Comparison of ENCODE assay signal across 8 mouse cellular contexts in genomic region chr16:23898840-23899239, GRCm38 (mm10). TPM values are rescaled to one million over a fixed set of nuclear protein-coding genes. Genes with fewer than 3 reads are reported as not detected.
DNase-seq lines count a peak whose midpoint lies in the region; ATAC-seq and TF ChIP-seq lines count a peak whose summit lies in the region.

No protein-coding gene starts in this region.

- ATAC-seq in CD4-positive, CD25-positive, alpha-beta regulatory T cell, adult 4 months = peak; percentile 60
- peak; percentile 83 for ATAC-seq in cerebellum, adult (ENCODE audit: insufficient number of reproducible peaks, low FRiP score, low TSS enrichment)
- ATAC-seq in forebrain, embryonic 16.5 days = peak; percentile 86
- ATAC-seq in neutrophil, adult 5-6 weeks (ENCODE audit: extremely low read depth, insufficient number of reproducible peaks, low FRiP score, poor library complexity, severe bottlenecking) = 0 out of 2 replicates have a peak, but pooled peaks have one; percentile 34

- intact Hi-C loops in heart, postnatal 36 days (cut with DNase I) = loop anchor here (1.0 to 10.0 kb wide), 5 partner anchors 54 to 754 kb away; partner anchors contain the start of gene Adipoq

- H3K27ac ChIP-seq in forebrain, embryonic 16.5 days (ENCODE audit: low read length) = no peak overlapping the region

- H3K27me3 ChIP-seq in forebrain, embryonic 16.5 days (replicated peaks; ENCODE audit: control insufficient read depth, insufficient read depth, low read length) = no peaks in the 10 kb centered on the region

- H3K4me2 ChIP-seq in forebrain, embryonic 16.5 days (ENCODE audit: low read length) = peak overlapping the region; percentile 59

- TF ChIP-seq CTCF in lung, adult 2 months (IDR thresholded peaks at IDR 0.05; ENCODE audit: insufficient read depth, low read length) = peak; percentile 77

- H3K4me1 ChIP-seq in forebrain, embryonic 16.5 days (replicated peaks; ENCODE audit: control insufficient read depth, insufficient read depth, low read length) = peaks cover 14% of the 10 kb centered on the region
- H3K4me1 ChIP-seq in lung, adult 2 months (ENCODE audit: control insufficient read depth, insufficient read depth, low read length) = peaks cover 9% of the 10 kb centered on the region

- peak; percentile 71 to 78 for DNase-seq in heart, postnatal 36 days
- DNase-seq in layer of hippocampus, adult 18-20 months (ENCODE audit: low spot score in 2 of 2) = peak; percentile 62 to 90
- peak; percentile 65 for DNase-seq in lung, adult 2 months
- DNase-seq in testis, postnatal 14 days (ENCODE audit: low spot score) = peak; percentile 54

- TF ChIP-seq POLR2A in lung, adult 2 months (IDR thresholded peaks at IDR 0.05; ENCODE audit: borderline replicate concordance, extremely low read depth, low read depth, low read length) = no peak

- no peaks in the 10 kb centered on the region for H3K9me3 ChIP-seq in forebrain, embryonic 16.5 days (ENCODE audit: control insufficient read depth, low read length)

- H3K4me3 ChIP-seq in forebrain, embryonic 16.5 days (replicated peaks; ENCODE audit: low read length) = peak overlapping the region; percentile 31; the same call in 1 of the 2 replicates
- no peak overlapping the region for H3K4me3 ChIP-seq in lung, adult 2 months (replicated peaks; ENCODE audit: extremely low read depth, low read depth, low read length)

- H3K36me3 ChIP-seq in forebrain, embryonic 16.5 days (ENCODE audit: control insufficient read depth, insufficient read depth) = no peaks in the 10 kb centered on the region

- 14% methylated on average over 12 of the region's 12 CpGs for WGBS in forebrain, embryonic 16.5 days
- 10% methylated on average over 12 of the region's 12 CpGs for WGBS in lung, adult 2 months

- 0 out of 2 replicates have a peak overlapping the region, but pooled peaks have one; percentile 13 for H3K9ac ChIP-seq in forebrain, embryonic 16.5 days (replicated peaks; ENCODE audit: low read depth, low read length)

RNA-seq across cellular contexts. Expression of gene Sst, which starts 8.1 kb away (rescaled TPM):
- polyA plus RNA-seq in CD4-positive, CD25-positive, alpha-beta regulatory T cell, adult 4 months (2017; shearing (Covaris generic)) = not detected
- polyA plus RNA-seq in forebrain, embryonic 16.5 days (2015; fragmentation: Nextera tagmentation; extraction: Ambion mirVana) = 208 and 241 TPM in 2 replicates
- not detected for total RNA-seq in heart, postnatal 36 days (2021)
- 100 to 1,000 TPM; 424 to 470 TPM for total RNA-seq in layer of hippocampus, adult 18-20 months (2021)
- 0.18 TPM in 1 of 2 replicates, not detected in the other for polyA plus RNA-seq in lung, adult 2 months (2012; rRNA removed)
- total RNA-seq in neutrophil, adult 5-6 weeks (2017) = not detected in 2 replicates

RNA-seq across cellular contexts. Expression of gene Rtp2, which starts 33.4 kb away (rescaled TPM):
- polyA plus RNA-seq in CD4-positive, CD25-positive, alpha-beta regulatory T cell, adult 4 months (2017; shearing (Covaris generic)) = under 1 TPM; 0.13 to 0.33 TPM
- polyA plus RNA-seq in forebrain, embryonic 16.5 days (2015; fragmentation: Nextera tagmentation; extraction: Ambion mirVana) = 0.11 TPM in 1 of 2 replicates, not detected in the other
- not detected for total RNA-seq in heart, postnatal 36 days (2021)
- under 1 TPM in 1 of 2 experiments, not detected in 1; 0.35 TPM for total RNA-seq in layer of hippocampus, adult 18-20 months (2021)
- not detected in 2 replicates for polyA plus RNA-seq in lung, adult 2 months (2012; rRNA removed)
- total RNA-seq in neutrophil, adult 5-6 weeks (2017) = not detected in 2 replicates

Comparison
In these comparisons a context has a peak if more than half of its experiments do, and no peak if none do; other contexts are left out.
1. ATAC-seq: peak in every context shown above with its lines; median percentile 86 in forebrain, embryonic 16.5 days; 83 in cerebellum, adult; 60 in CD4-positive, CD25-positive, alpha-beta regulatory T cell, adult 4 months; 34 in neutrophil, adult 5-6 weeks.
2. RNA of gene Sst, which starts 8.1 kb away (total RNA-seq): 424 to 470 TPM in layer of hippocampus, adult 18-20 months; not detected in heart, postnatal 36 days and not detected in neutrophil, adult 5-6 weeks; every median in the first group is over 100 times any median in the second.
3. Peak in every context shown above with its lines, with median percentiles within 50 percentile points of each other: DNase-seq.